Mouse (Mus musculus) midbrain, embryonic 12.5 days (tissue): Measurements from ENCODE around the gene Tal1. TPM values are rescaled to one million over a fixed set of nuclear protein-coding genes. Genes with fewer than 3 reads are reported as not detected.

ENCODE experiments used
- polyA plus RNA-seq: library from polyadenylated mRNA; unstranded; fragments of >200 nt; fragmentation: Nextera tagmentation; extraction: Ambion mirVana; gene quantifications from 2 replicates; pipeline ENCODE4 v1.2.1, GENCODE M21; 2016

Tal1 gene
- polyA plus RNA-seq, 1 experiment from 2014 or later, result 9.8 TPM

Other genes starting within 250 kb of the Tal1 start
- gene Gm12830, start 234.7 kb upstream of the Tal1 start, polyA plus RNA-seq, result not detected in 2 replicates
- 3.0 and 5.2 TPM in 2 replicates for gene Foxd2, start 147.6 kb upstream of the Tal1 start, polyA plus RNA-seq
- gene Foxe3, start 130.4 kb upstream of the Tal1 start, polyA plus RNA-seq, result 0.42 and 0.46 TPM in 2 replicates
- gene Cmpk1, start 69.2 kb upstream of the Tal1 start, polyA plus RNA-seq, result 134 and 139 TPM in 2 replicates
- 15.7 and 16.4 TPM in 2 replicates for gene Stil, start 56.3 kb upstream of the Tal1 start, polyA plus RNA-seq
- 11.8 and 12.9 TPM in 2 replicates for gene Pdzk1ip1, start 32.3 kb downstream of the Tal1 start, polyA plus RNA-seq
- 1.7 and 1.8 TPM in 2 replicates for gene Cyp4x1, start 77.9 kb downstream of the Tal1 start, polyA plus RNA-seq
- gene Cyp4a29, start 185.7 kb downstream of the Tal1 start, polyA plus RNA-seq, result not detected in 2 replicates
- not detected in 2 replicates for gene Cyp4a12a, start 242.6 kb downstream of the Tal1 start, polyA plus RNA-seq